Mouse (Mus musculus) left cerebral cortex, adult 18-20 months (tissue): ENCODE results near the gene Gripap1. TPM values are rescaled to one million over a fixed set of nuclear protein-coding genes. Genes with fewer than 3 reads are reported as not detected.

Experiments used
- DNase-seq, 2 experiments: peaks; one replicate each; pipeline ENCODE4 v3.0.0; 2021 to 2022; ENCODE audit warnings: low spot score in 2 of 2, mixed read lengths in 1 of 2
- microRNA-seq, 2 experiments: library from miRNA; unstranded; fragments of <30 nt; microRNA quantifications; one replicate each; pipeline ENCODE4 v1.2.0; 2021
- total RNA-seq, 2 experiments: library from RNA; stranded (reverse); gene quantifications; 2 replicates each; pipeline ENCODE4 v1.2.3; 2021

The Gripap1 gene
- total RNA-seq, 2 experiments from 2014 or later, result 99.1 to 103 TPM

- no peak for DNase-seq
Observed at GRCm38 (mm10) chrX:7864551-7864950, 75.0 kb downstream of the Gripap1 start.

- no peak for DNase-seq
Observed at GRCm38 (mm10) chrX:7865343-7865742, 75.8 kb downstream of the Gripap1 start.

DNA sequence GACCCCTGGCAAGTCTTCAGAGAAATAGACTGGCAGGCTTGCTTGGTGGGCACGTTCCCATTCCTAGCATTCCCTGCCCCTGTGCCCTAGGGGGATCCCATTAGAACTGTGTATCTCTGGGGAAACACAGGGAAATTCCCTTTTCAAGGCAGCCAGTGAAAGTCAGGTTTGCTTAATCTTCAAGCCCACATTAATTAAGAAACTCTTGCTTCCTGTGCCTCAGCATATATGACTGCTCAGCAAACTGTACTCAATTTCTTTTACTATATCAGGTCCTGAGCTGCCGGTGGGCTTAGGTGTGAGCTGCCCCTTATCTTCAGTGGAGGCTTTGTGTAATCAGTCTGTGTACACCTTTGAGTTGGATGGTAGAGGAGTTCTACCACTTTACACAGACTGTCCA lies 76.2 kb downstream of the Gripap1 start:
- no peak for DNase-seq

- no peak for DNase-seq
Observed at GRCm38 (mm10) chrX:7867141-7867540, 77.6 kb downstream of the Gripap1 start.

GRCm38 (mm10) chrX:7868506-7868905 lies 78.9 kb downstream of the Gripap1 start:
- DNase-seq, result no peak

GRCm38 (mm10) chrX:7869826-7870225 lies 80.3 kb downstream of the Gripap1 start:
- DNase-seq, result no peak

Small RNA genes lying within 50 kb of the gene (microRNA-seq; reads per million reads assigned to microRNA genes)
- 118 to 130 reads per million in 2 experiments for gene Mir1198

Other genes with a start within 250 kb of the Gripap1 start
- not detected for gene Foxp3, start 216.1 kb upstream of the Gripap1 start, total RNA-seq
- gene Ppp1r3f, start 215.5 kb upstream of the Gripap1 start, total RNA-seq, result 10 to 100 TPM; 20.3 to 29.1 TPM
- 10 to 100 TPM; 29.0 to 34.2 TPM for gene Ccdc22, start 184.2 kb upstream of the Gripap1 start, total RNA-seq
- gene Cacna1f, start 182.7 kb upstream of the Gripap1 start, total RNA-seq, result under 1 TPM in 1 of 2 experiments, not detected in 1; 0.33 TPM
- 1,000 to 10,000 TPM; 1,889 to 1,992 TPM for gene Syp, start 151.3 kb upstream of the Gripap1 start, total RNA-seq
- 1 to 10 TPM; 1.9 to 2.5 TPM for gene Prickle3, start 132.5 kb upstream of the Gripap1 start, total RNA-seq
- gene Plp2, start 118.4 kb upstream of the Gripap1 start, total RNA-seq, result 10 to 100 TPM in 1 of 2 experiments, 1 to 10 TPM in 1; 8.8 to 11.1 TPM
- gene Magix, start 108.5 kb upstream of the Gripap1 start, total RNA-seq, result under 1 TPM; 0.19 to 0.44 TPM
- 10 to 100 TPM; 33.8 to 34.2 TPM for gene Gpkow, start 92.6 kb upstream of the Gripap1 start, total RNA-seq
- 10 to 100 TPM; 55.8 to 56.1 TPM for gene Wdr45, start 75.4 kb upstream of the Gripap1 start, total RNA-seq
- 1 to 10 TPM in 1 of 2 experiments, not detected in 1; 1.6 TPM for gene Gm45208, start 67.5 kb upstream of the Gripap1 start, total RNA-seq
- gene Praf2, start 61.3 kb upstream of the Gripap1 start, total RNA-seq, result 10 to 100 TPM; 96.0 to 98.1 TPM
- 10 to 100 TPM; 26.7 to 29.7 TPM for gene Ccdc120, start 38.9 kb upstream of the Gripap1 start, total RNA-seq
- 10 to 100 TPM; 34.2 to 35.2 TPM for gene Tfe3, start 27.2 kb upstream of the Gripap1 start, total RNA-seq
- 1 to 10 TPM; 8.4 to 9.6 TPM for gene Kcnd1, start 32.5 kb downstream of the Gripap1 start, total RNA-seq
- 10 to 100 TPM; 81.4 to 83.2 TPM for gene Otud5, start 51.6 kb downstream of the Gripap1 start, total RNA-seq
- gene Pim2, start 88.5 kb downstream of the Gripap1 start, total RNA-seq, result 10 to 100 TPM; 49.5 to 52.9 TPM
- gene Slc35a2, start 94.3 kb downstream of the Gripap1 start, total RNA-seq, result 10 to 100 TPM; 34.5 to 38.2 TPM
- 10 to 100 TPM; 91.8 to 98.4 TPM for gene Pqbp1, start 109.5 kb downstream of the Gripap1 start, total RNA-seq
- gene Timm17b, start 109.6 kb downstream of the Gripap1 start, total RNA-seq, result 10 to 100 TPM; 22.8 to 27.1 TPM
- not detected for gene Gm10491, start 118.1 kb downstream of the Gripap1 start, total RNA-seq
- gene Gm10490, start 119.8 kb downstream of the Gripap1 start, total RNA-seq, result not detected
- 100 to 1,000 TPM; 480 to 519 TPM for gene Pcsk1n, start 130.1 kb downstream of the Gripap1 start, total RNA-seq
- not detected for gene Eras, start 138.8 kb downstream of the Gripap1 start, total RNA-seq
- gene Hdac6, start 158.1 kb downstream of the Gripap1 start, total RNA-seq, result 10 to 100 TPM; 47.5 to 48.4 TPM
- gene Gata1, start 188.3 kb downstream of the Gripap1 start, total RNA-seq, result not detected
- under 1 TPM in 1 of 2 experiments, not detected in 1; 0.79 TPM for gene Glod5, start 228.7 kb downstream of the Gripap1 start, total RNA-seq